Mouse (Mus musculus): ENCODE results near the gene Aff4. TPM values are rescaled to one million over a fixed set of nuclear protein-coding genes. Genes with fewer than 3 reads are reported as not detected.
"Not testable (repeated sequence)": the region's sequence is repeated elsewhere in the genome, so short reads cannot be mapped to it uniquely, and the experiment has no call there.

The Aff4 gene
- total and polyA plus RNA-seq, 3 experiments, result 13.7 to 80.0 (median 77.3) TPM

DNA sequence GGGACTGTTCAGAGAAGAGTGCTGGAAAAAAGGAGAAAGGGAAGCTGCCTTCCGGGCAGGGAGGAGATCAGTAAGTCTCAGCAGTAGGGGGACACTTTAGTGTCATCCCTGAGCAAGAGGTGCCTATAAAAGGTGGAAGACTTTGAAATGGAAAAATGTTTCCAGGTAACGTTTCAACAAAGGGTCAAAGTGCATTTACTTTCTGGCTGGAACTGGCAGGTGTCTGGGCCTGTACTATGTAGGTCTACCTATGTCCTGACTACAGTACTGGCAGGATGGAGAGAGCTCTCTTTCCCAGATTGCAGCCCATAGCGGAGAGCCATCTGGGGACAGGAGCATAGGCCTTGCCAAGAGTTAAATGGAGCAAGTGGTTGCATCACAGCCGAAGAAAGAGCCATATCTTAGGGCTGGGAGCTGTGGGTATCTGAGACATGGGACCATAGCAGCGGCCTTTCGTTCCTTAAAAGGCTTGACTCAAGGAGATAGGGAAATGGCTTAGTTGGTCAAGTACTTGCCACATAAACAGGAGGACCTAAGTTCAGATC, 75.2 kb downstream of the Aff4 start:
- peaks cover 2% of the 10 kb centered on the region for H3K4me1 ChIP-seq (ENCODE audit: control insufficient read depth, insufficient read depth, low read length)
- intact Hi-C loops (cut with DNase I), result no loop called here
- no peak overlapping the region for H3K4me3 ChIP-seq
- no peak for DNase-seq
- 60% methylated on average over 6 of the region's 6 CpGs for WGBS
- H3K9ac ChIP-seq (ENCODE audit: low read depth, low read length), result no peak overlapping the region
- no peak overlapping the region for H3K27ac ChIP-seq
- no peak for TF ChIP-seq EP300 (IDR thresholded peaks at IDR 0.05; ENCODE audit: insufficient read depth, low read depth, low read length)
- no peak for TF ChIP-seq CTCF (IDR thresholded peaks at IDR 0.05)
- TF ChIP-seq POLR2A (IDR thresholded peaks at IDR 0.05; ENCODE audit: insufficient read depth, low read depth, low read length), result no peak
- H3K36me3 ChIP-seq (ENCODE audit: control insufficient read depth, insufficient read depth, low read length), result no peaks in the 10 kb centered on the region
- no peaks in the 10 kb centered on the region for H3K27me3 ChIP-seq (ENCODE audit: control insufficient read depth, insufficient read depth, low read length)
- H3K79me2 ChIP-seq (replicated peaks; ENCODE audit: control insufficient read depth, insufficient read depth, low read length), result no peaks in the 10 kb centered on the region

DNA sequence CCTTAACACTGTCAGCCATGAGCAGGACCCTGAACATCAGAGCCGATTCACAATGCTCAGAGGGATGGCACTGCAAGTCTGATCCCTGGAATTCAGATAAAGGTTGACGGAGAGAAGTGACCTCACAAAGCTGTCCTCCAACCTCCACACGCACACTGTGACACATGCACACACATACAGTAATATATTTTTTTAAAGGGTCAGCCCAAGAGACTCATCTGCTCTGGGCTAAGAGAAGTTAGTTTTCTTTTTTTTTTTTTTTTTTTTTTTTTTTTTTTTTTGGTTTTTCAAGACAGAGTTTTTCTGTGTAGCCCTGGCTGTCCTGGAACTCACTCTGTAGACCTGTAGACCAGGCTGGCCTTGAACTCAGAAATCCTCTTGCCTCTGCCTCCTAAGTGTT, 76.3 kb downstream of the Aff4 start:
- DNase-seq; H3K4me3 ChIP-seq; H3K27ac ChIP-seq; H3K36me3 ChIP-seq (ENCODE audit: control insufficient read depth, insufficient read depth, low read length); H3K27me3 ChIP-seq (ENCODE audit: control insufficient read depth, insufficient read depth, low read length); H3K9ac ChIP-seq (ENCODE audit: low read depth, low read length); H3K4me1 ChIP-seq (ENCODE audit: control insufficient read depth, insufficient read depth, low read length); H3K79me2 ChIP-seq (replicated peaks; ENCODE audit: control insufficient read depth, insufficient read depth, low read length); intact Hi-C loops (cut with DNase I): not testable (repeated sequence)
- 63% methylated on average over 3 of the region's 3 CpGs for WGBS

GRCm38 (mm10) chr11:53427993-53428715, 77.5 kb downstream of the Aff4 start:
- intact Hi-C loops (cut with DNase I), result no loop called here
- Histone ChIP-seq H3K4me3 (no peak overlapping the region), H3K27ac (no peak overlapping the region), H3K9ac (ENCODE audit: low read depth, low read length) (no peak overlapping the region), H3K4me1 (ENCODE audit: control insufficient read depth, insufficient read depth, low read length) (peaks cover 4% of the 10 kb centered on the region), H3K36me3 (ENCODE audit: control insufficient read depth, insufficient read depth, low read length) (no peaks in the 10 kb centered on the region), H3K27me3 (ENCODE audit: control insufficient read depth, insufficient read depth, low read length) (no peaks in the 10 kb centered on the region), H3K79me2 (replicated peaks; ENCODE audit: control insufficient read depth, insufficient read depth, low read length) (no peaks in the 10 kb centered on the region)
- TF ChIP-seq CTCF (IDR thresholded peaks at IDR 0.05), result no peak
- TF ChIP-seq POLR2A (IDR thresholded peaks at IDR 0.05; ENCODE audit: insufficient read depth, low read depth, low read length), result peak; percentile 43; the same call in 1 of the 2 replicates
- no peak for DNase-seq
- WGBS, result 83% methylated on average over 3 of the region's 3 CpGs

DNA sequence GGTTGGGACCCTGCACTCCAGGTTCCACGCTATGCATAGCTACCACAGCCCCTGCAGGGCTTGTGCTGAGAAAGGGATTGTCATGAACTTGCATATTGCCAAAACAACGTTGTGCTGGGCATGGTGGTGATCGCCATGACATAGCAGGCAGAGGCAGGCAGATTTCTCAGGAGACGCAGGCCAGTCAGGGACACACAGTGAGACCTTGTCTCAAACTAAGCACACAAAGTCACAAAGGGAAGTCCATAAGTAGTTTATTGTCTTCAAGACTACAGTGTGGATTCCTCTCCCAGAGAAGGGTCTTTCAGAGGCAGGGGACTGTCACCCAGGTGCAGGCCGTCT, 78.1 kb downstream of the Aff4 start:
- Histone ChIP-seq H3K27ac (no peak overlapping the region), H3K36me3 (ENCODE audit: control insufficient read depth, insufficient read depth, low read length) (no peaks in the 10 kb centered on the region), H3K79me2 (replicated peaks; ENCODE audit: control insufficient read depth, insufficient read depth, low read length) (no peaks in the 10 kb centered on the region), H3K4me3 (no peak overlapping the region), H3K9ac (ENCODE audit: low read depth, low read length) (no peak overlapping the region), H3K4me1 (ENCODE audit: control insufficient read depth, insufficient read depth, low read length) (peaks cover 4% of the 10 kb centered on the region), H3K27me3 (ENCODE audit: control insufficient read depth, insufficient read depth, low read length) (no peaks in the 10 kb centered on the region)
- 97% methylated on average over 5 of the region's 5 CpGs for WGBS
- no peak for TF ChIP-seq POLR2A (IDR thresholded peaks at IDR 0.05; ENCODE audit: insufficient read depth, low read depth, low read length)
- no peak for TF ChIP-seq EP300 (IDR thresholded peaks at IDR 0.05; ENCODE audit: insufficient read depth, low read depth, low read length)
- no peak for TF ChIP-seq CTCF (IDR thresholded peaks at IDR 0.05)
- no peak for DNase-seq
- intact Hi-C loops (cut with DNase I), result no loop called here

DNA sequence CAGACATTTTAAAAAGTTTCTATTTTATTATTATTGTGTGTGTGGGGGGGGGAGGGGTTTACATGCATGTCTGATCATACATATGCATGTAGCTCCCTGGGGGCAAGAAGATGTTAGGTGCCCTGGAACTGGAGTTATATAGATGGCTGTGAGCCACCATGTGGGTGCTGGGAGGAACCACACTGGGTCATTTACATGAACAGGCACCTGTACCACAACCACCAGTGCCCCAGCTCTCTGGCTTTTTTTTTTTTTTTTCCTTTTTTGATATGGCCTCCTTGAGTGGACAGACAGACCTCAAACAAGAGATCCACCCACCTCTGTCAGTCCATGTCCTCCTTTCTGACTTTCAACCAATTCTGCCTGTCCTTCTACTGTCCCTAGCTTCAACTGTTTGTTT, 78.5 kb downstream of the Aff4 start:
- Histone ChIP-seq H3K36me3 (ENCODE audit: control insufficient read depth, insufficient read depth, low read length) (no peaks in the 10 kb centered on the region), H3K27me3 (ENCODE audit: control insufficient read depth, insufficient read depth, low read length) (no peaks in the 10 kb centered on the region), H3K9ac (ENCODE audit: low read depth, low read length) (no peak overlapping the region), H3K27ac (no peak overlapping the region; the same call in 1 of the 2 replicates), H3K4me3 (no peak overlapping the region), H3K4me1 (ENCODE audit: control insufficient read depth, insufficient read depth, low read length) (peaks cover 4% of the 10 kb centered on the region), H3K79me2 (replicated peaks; ENCODE audit: control insufficient read depth, insufficient read depth, low read length) (no peaks in the 10 kb centered on the region)
- intact Hi-C loops (cut with DNase I), result no loop called here
- no peak for TF ChIP-seq EP300 (IDR thresholded peaks at IDR 0.05; ENCODE audit: insufficient read depth, low read depth, low read length)
- no peak for DNase-seq

DNA sequence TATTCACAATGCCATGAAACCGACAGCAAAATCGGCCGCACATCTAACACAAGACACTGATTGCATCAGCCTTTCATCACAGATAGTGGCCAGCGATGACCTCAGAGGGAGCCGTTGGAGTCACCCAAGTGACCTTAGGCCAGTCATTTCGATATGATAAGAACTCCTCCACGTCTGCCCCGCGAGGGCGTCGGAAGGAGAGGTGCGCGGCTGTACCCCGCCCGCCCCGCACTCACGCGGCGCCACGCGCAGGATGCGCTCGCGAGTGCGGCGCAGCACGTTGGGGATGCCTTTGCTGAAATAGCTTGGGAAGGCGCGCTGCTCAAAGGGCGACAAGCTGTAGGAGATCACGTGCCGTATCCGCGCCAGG, 79.7 kb downstream of the Aff4 start:
- Histone ChIP-seq H3K4me3 (peak overlapping the region; percentile 99), H3K36me3 (ENCODE audit: control insufficient read depth, insufficient read depth, low read length) (no peaks in the 10 kb centered on the region), H3K4me1 (ENCODE audit: control insufficient read depth, insufficient read depth, low read length) (peaks cover 4% of the 10 kb centered on the region), H3K79me2 (replicated peaks; ENCODE audit: control insufficient read depth, insufficient read depth, low read length) (no peaks in the 10 kb centered on the region), H3K27ac (peak overlapping the region; percentile 95), H3K9ac (ENCODE audit: low read depth, low read length) (peak overlapping the region; percentile 95), H3K27me3 (ENCODE audit: control insufficient read depth, insufficient read depth, low read length) (no peaks in the 10 kb centered on the region)
- TF ChIP-seq EP300 (IDR thresholded peaks at IDR 0.05; ENCODE audit: insufficient read depth, low read depth, low read length), result no peak
- no peak for TF ChIP-seq CTCF (IDR thresholded peaks at IDR 0.05)
- no peak for TF ChIP-seq POLR2A (IDR thresholded peaks at IDR 0.05; ENCODE audit: insufficient read depth, low read depth, low read length)
- no peak for DNase-seq
- intact Hi-C loops (cut with DNase I), result loop anchor here (5.0 kb wide), 1 partner anchor 133 kb away; no protein-coding TSS in a partner anchor
- under 1% methylated on average over 34 of the region's 34 CpGs for WGBS

Measured in heart, adult 2 months (tissue).